Mouse (Mus musculus) embryonic fibroblast, embryonic 13.5 days (primary cell): ENCODE results near the gene Igf1r.

ENCODE experiments used
- CTCF ChIP-seq: IDR thresholded peaks from 2 replicates; pipeline ENCODE4 v1.5.1; 2011; ENCODE audit warnings: mild to moderate bottlenecking, control low read depth, low read length, moderate library complexity, borderline replicate concordance; ENCODE audit not compliant: insufficient read depth
- POLR2A ChIP-seq: IDR thresholded peaks from 2 replicates; pipeline ENCODE4 v1.6.1; 2011; ENCODE audit warnings: low read depth, mild to moderate bottlenecking, control low read depth, low read length, moderate library complexity

GRCm38 (mm10) chr7:68006074-68006473 lies 53.4 kb downstream of the Igf1r start:
- TF ChIP-seq POLR2A (no peak), CTCF (no peak)
